Mouse (Mus musculus): ENCODE data around the gene Kif3b.

DNA sequence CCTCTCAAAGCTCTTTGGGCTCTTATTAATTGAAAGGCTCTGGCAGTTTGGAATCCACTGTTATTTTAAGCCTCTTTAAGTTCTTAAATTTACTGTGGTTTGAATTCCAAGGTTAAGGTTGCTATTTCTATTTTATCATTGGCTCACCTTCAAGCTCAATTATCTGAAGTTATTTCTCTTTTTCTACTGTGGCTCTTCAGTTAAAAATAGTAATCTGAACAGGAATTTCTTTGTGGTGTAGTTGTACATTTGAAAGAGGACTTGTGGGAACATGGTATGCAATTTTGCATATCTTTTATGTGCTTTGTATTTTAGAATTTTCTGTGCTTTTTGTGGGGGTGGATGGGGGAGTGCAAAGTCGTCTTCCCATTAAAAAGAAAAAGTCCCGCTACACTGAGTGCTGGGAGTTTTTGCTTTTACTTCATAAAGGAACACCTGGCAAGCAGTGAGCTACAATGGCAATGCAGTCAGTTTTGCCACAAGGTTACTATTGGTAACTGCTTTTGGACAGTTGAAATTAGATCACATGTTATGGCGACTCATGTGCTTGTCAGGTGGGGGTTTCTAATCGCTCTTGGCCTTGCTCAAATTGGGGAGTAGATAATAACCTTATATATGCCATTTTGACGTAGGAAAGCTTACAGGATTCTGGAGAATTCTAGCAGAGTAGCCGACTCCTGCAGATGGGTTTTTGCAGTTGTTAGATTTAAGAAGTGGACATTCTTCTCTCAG is 57.1 kb downstream of the Kif3b start:
- no peak for TF ChIP-seq CTCF (IDR thresholded peaks at IDR 0.05; ENCODE audit: low read depth)
- TF ChIP-seq EP300 (IDR thresholded peaks at IDR 0.05; ENCODE audit: low read depth) = no peak
